Mouse (Mus musculus) G1E (cell line): ENCODE measurements at regions not wholly inside any gene's neighbourhood (a gene's known extent, or its start where the extent isn't known, plus 50 kb on each side); places are given as distances from the start of the nearest gene placed in this dataset.

Experiments
- ATAC-seq: 2 replicates; pipeline ENCODE4 v1.8.0; 2016; ENCODE audit warnings: mild to moderate bottlenecking; ENCODE audit not compliant: insufficient number of reproducible peaks, poor library complexity, low FRiP score, severe bottlenecking; ENCODE audit errors: extremely low read depth
- DNase-seq: peaks from one replicate; pipeline ENCODE4 v3.0.0; 2012; ENCODE audit warnings: low spot score
- H3K27me3 ChIP-seq: 2 replicates; pipeline ENCODE4 v1.6.1; 2012; ENCODE audit warnings: mild to moderate bottlenecking, low read length, inconsistent platforms; ENCODE audit not compliant: insufficient read depth
- H3K36me3 ChIP-seq: replicated peaks from 2 replicates; pipeline ENCODE3; 2012; ENCODE audit warnings: mild to moderate bottlenecking, inconsistent platforms
- H3K4me1 ChIP-seq: 2 replicates; pipeline ENCODE4 v1.6.1; 2012; ENCODE audit warnings: low read depth, low read length, inconsistent platforms, mixed read lengths; ENCODE audit not compliant: insufficient read depth
- H3K4me3 ChIP-seq: 2 replicates; pipeline ENCODE4 v1.5.1; 2012; ENCODE audit warnings: low read depth, mild to moderate bottlenecking, inconsistent platforms, low read length, moderate library complexity, mixed read lengths
- H3K9me3 ChIP-seq: replicated peaks from 2 replicates; pipeline ENCODE4 v1.6.1; 2012; ENCODE audit warnings: inconsistent platforms
- CTCF ChIP-seq: IDR thresholded peaks from 2 replicates; pipeline ENCODE4 v1.5.1; 2012; ENCODE audit warnings: low read depth, low read length, inconsistent platforms, mixed read lengths
- GATA1 ChIP-seq: IDR thresholded peaks from 2 replicates; pipeline ENCODE4 v1.6.1; 2012; ENCODE audit warnings: borderline replicate concordance, low read length, inconsistent platforms, mixed read lengths
- GATA2 ChIP-seq: IDR thresholded peaks from 2 replicates; pipeline ENCODE4 v1.6.1; 2012; ENCODE audit warnings: low read depth, low read length, inconsistent platforms, borderline replicate concordance
- POLR2AphosphoS5 ChIP-seq: IDR thresholded peaks from 2 replicates; pipeline ENCODE4 v1.6.1; 2012; ENCODE audit warnings: low read depth, low read length, inconsistent platforms; ENCODE audit not compliant: insufficient replicate concordance
- TAL1 ChIP-seq: conservative IDR thresholded peaks from 2 replicates; pipeline ENCODE4 v1.6.1; 2012; ENCODE audit warnings: low read depth, low read length, inconsistent platforms, mixed read lengths

- Histone ChIP-seq H3K27me3 (no peaks in the 10 kb centered on the region), H3K9me3 (peaks cover 5% of the 10 kb centered on the region), H3K36me3 (no peaks in the 10 kb centered on the region), H3K4me1 (no peaks in the 10 kb centered on the region), H3K4me3 (no peak overlapping the region)
- no peak for DNase-seq
- no peak for ATAC-seq
- TF ChIP-seq GATA1 (no peak), GATA2 (no peak), TAL1 (no peak), CTCF (no peak), POLR2AphosphoS5 (no peak)
Measured at GRCm38 (mm10) chr10:117471036-117471817, 91.4 kb upstream of the Cpsf6 start.

- Histone ChIP-seq H3K4me3 (no peak overlapping the region), H3K36me3 (no peaks in the 10 kb centered on the region), H3K27me3 (no peaks in the 10 kb centered on the region), H3K9me3 (peaks cover 5% of the 10 kb centered on the region), H3K4me1 (no peaks in the 10 kb centered on the region)
- TF ChIP-seq CTCF: no peak
- no peak for TF ChIP-seq TAL1
- TF ChIP-seq GATA2: no peak
- TF ChIP-seq GATA1: no peak
- TF ChIP-seq POLR2AphosphoS5: no peak
- DNase-seq (no peak), ATAC-seq (no peak)
Measured at GRCm38 (mm10) chr10:117470481-117470880, 90.7 kb upstream of the Cpsf6 start.

GRCm38 (mm10) chr10:117469573-117470090 lies 89.8 kb upstream of the Cpsf6 start:
- H3K4me3 ChIP-seq: no peak overlapping the region
- no peak for ATAC-seq
- TF ChIP-seq GATA2 (no peak), TAL1 (no peak), CTCF (no peak), GATA1 (no peak), POLR2AphosphoS5 (no peak)
- no peaks in the 10 kb centered on the region for H3K4me1 ChIP-seq
- no peaks in the 10 kb centered on the region for H3K36me3 ChIP-seq
- H3K9me3 ChIP-seq: peaks cover 5% of the 10 kb centered on the region
- H3K27me3 ChIP-seq: no peaks in the 10 kb centered on the region
- no peak for DNase-seq

GRCm38 (mm10) chr10:117468931-117469572 lies 89.2 kb upstream of the Cpsf6 start:
- Histone ChIP-seq H3K4me1 (no peaks in the 10 kb centered on the region), H3K36me3 (no peaks in the 10 kb centered on the region), H3K27me3 (no peaks in the 10 kb centered on the region), H3K4me3 (no peak overlapping the region), H3K9me3 (peaks cover 3% of the 10 kb centered on the region)
- ATAC-seq (no peak), DNase-seq (no peak)
- TF ChIP-seq TAL1: no peak
- no peak for TF ChIP-seq CTCF

- no peaks in the 10 kb centered on the region for H3K4me1 ChIP-seq
- no peaks in the 10 kb centered on the region for H3K27me3 ChIP-seq
- H3K36me3 ChIP-seq: no peaks in the 10 kb centered on the region
- H3K4me3 ChIP-seq: no peak overlapping the region
- ATAC-seq (no peak), DNase-seq (no peak)
- H3K9me3 ChIP-seq: no peaks in the 10 kb centered on the region
- TF ChIP-seq POLR2AphosphoS5 (no peak), CTCF (no peak), GATA1 (no peak), GATA2 (no peak), TAL1 (no peak)
Measured at GRCm38 (mm10) chr10:117468381-117468780, 88.6 kb upstream of the Cpsf6 start.

GRCm38 (mm10) chr10:117467161-117467560 lies 87.3 kb upstream of the Cpsf6 start:
- Histone ChIP-seq H3K4me1 (no peaks in the 10 kb centered on the region), H3K4me3 (no peak overlapping the region), H3K9me3 (no peaks in the 10 kb centered on the region), H3K27me3 (no peaks in the 10 kb centered on the region), H3K36me3 (no peaks in the 10 kb centered on the region)
- ATAC-seq (no peak), DNase-seq (no peak)
- TF ChIP-seq TAL1: no peak
- TF ChIP-seq POLR2AphosphoS5: no peak
- TF ChIP-seq GATA1: no peak
- no peak for TF ChIP-seq GATA2
- no peak for TF ChIP-seq CTCF
